Mouse (Mus musculus): ENCODE results near the gene Atp8a2.

Gene Atp8a2

GRCm38 (mm10) chr14:60148893-60149292 lies 48.1 kb downstream of the Atp8a2 start:
- no peak for DNase-seq

DNA sequence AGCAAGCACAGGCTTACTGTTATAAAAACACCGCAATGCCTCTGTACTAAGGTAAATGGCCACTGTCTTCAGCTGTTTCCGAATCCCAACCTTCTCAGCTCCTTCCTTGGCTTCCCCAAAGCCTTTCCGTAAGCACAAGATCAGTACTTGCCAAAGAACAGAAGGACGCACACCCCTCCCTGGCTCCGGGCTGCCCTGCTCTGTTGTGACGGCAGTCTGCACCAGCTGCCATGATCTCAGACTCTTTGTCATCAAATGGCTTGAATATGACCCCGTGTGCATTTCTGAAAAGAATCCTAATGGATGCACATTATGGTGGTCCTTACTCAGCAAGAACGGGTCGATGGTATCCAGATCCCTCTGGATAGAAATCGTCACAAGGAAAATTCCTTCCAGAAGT lies 53.7 kb downstream of the Atp8a2 start:
- no peak for DNase-seq

GRCm38 (mm10) chr14:60138339-60138738 lies 58.6 kb downstream of the Atp8a2 start:
- no peak for DNase-seq

DNA sequence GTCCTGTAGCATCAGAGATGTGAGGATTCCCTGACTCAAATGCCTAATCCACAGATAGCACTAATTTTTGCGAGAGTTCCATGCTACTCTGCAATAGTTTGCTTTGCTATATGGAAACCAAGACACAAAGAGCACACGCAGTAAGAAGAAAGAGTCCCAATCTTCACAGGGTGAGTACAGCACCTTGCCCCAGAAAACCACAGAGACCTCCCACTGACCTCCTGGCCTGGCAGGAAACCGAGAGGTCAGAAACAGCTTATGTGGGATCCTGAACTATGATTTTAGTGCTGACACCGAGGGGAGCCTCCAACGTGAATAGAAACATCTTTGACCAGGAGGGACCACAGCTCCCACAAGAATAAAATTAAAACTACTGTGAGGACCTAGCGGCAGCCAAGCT lies 59.2 kb downstream of the Atp8a2 start:
- no peak for DNase-seq

GRCm38 (mm10) chr14:60135801-60136200 lies 61.2 kb downstream of the Atp8a2 start:
- DNase-seq, result no peak

- peak; percentile 23 for DNase-seq
Measured at GRCm38 (mm10) chr14:60134720-60135119, 62.3 kb downstream of the Atp8a2 start.

GRCm38 (mm10) chr14:60131196-60131876 lies 65.6 kb downstream of the Atp8a2 start:
- DNase-seq, result no peak

GRCm38 (mm10) chr14:60129564-60129963 lies 67.4 kb downstream of the Atp8a2 start:
- DNase-seq, result no peak

- DNase-seq, result no peak
Measured at GRCm38 (mm10) chr14:60125202-60125601, 71.8 kb downstream of the Atp8a2 start.

DNA sequence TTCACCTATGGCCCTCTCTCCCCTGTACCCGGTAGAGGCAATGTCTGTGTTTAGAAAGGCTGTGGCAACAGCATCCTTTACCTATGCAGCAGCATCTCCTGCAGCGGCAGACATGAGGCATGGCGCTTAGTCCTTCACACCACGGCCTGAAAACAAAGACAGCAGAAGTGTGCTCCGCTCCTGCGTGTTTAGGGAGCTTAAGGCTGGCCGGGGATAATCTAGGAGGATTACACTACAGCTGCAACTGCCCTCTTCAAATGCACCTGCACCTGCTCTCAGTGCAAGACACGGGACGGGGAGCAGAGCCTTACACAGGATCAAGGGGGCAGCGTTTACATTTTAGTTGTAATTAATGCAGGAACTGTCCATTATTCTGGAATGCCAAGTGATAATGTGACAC lies 75.4 kb downstream of the Atp8a2 start:
- DNase-seq, result no peak

DNA sequence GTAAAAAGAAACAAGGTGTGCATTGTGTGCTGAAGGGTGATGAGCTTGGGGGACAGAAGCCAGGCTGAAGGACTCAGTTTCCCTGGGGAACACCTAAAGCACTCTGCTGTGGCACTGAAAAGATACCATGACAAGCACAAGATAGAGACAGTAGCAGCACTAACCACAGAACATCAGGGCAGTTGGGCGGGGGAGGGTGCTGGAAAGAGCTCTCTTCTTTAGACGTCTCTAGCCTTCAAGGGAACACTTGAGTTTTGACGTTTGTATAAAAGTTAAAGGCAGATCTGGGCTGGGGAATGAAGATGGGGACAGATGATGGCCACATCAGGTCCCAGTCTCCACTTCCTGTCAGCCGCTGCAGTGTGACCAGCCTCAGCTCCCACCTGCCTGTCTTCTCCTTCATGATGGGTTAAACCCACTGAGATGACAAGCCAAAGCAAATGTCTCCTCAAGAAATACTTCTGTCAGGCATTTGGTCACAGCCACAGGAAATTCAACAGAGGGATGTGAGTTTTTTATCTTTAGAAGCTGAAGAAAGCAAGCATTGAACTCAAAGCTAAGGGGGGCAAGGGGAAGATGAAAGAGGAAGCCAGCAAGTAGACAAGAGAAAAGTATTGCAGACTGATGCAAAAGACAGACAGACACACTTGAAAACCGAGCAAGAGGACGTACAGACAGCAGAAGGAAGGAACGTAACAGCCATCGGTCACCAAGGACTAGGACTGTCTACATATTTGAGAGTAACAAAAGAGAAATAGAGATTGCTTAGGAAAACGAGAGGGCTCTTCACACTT lies 79.0 kb downstream of the Atp8a2 start:
- DNase-seq, result no peak

- no peak for DNase-seq
Measured at GRCm38 (mm10) chr14:60086808-60087725, 109.9 kb downstream of the Atp8a2 start.

DNA sequence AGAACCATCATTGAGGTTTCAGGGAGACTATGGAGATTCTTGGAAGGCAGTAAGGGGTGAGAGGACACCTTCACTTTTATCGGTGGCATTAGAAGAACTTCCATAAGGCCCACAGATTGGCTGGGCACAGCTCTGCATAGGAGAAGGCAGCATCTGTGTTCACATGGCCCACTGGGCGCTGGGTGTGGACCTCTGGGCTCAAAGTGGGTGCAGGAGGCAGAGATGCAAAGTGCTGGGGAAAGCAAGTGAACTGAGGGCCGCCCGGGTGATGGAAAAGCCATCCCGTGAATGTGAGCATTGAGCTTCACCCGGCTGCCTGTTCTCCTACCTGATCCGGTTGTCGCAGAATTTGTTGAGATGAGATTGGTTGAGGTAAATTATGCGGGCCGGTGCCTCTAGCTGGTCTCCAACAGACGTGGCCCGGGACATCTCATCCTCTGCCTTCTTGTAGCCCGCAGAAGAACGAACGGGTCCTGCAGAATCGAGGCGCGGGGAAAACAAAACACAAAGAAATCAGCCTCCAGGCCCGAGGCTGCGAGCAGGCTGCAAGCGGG lies 110.6 kb downstream of the Atp8a2 start:
- no peak for DNase-seq

DNA sequence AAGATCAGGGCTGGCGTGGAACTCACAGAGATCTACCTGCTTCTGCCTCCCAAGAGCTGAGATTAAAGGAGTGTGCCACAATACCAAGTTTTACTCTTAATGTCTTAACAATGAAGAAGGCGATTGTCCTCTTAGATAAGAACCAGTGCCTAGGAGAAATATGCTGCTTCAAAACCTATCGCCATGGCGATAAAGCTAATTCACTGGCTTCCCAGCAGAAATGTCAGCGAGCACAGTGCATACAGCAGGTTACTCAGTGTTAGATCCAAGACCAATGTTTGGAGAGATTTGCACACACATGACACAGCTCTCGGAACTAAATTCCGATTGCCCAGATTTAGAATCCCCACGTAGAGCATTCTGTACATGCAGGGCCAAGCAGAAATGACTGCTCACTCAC lies 114.2 kb downstream of the Atp8a2 start:
- no peak for DNase-seq

GRCm38 (mm10) chr14:60072496-60072895 lies 124.5 kb downstream of the Atp8a2 start:
- no peak for DNase-seq

DNA sequence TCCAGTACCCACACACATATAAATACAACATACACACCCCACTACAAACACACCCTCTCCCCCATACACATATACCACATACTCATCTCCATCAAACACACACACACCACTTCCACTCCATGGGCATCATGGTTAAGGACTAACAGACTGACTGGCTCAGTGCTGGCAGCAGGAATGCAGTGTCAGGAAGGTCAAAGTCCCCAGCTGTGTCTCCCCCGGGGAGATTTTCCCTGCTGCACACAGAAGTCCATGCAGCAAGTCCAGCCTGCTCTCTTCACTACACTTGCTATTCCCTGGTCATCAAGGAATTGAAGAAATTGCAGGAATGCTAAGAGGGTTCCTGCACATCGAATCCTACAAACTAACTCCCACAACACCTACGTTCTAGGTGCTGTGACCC lies 131.8 kb downstream of the Atp8a2 start:
- DNase-seq, result peak; percentile 63

DNA sequence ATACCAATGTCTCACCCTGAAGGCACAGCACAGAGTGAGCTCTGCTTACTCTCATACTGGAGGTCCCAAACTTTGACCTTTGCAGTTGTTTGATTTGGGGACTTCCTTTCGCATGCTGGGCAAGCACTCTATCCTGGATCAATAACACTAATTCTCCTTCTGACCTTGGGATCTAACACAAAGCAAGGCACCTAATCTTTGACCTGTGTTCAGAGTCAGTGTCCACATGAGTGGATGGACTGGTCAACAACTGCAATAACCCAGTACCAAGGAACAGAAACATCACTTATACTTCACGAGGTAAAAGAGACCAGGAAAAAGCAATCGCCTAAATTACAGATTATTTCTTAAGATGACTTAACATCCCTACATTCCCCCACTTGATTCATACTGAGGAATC lies 136.0 kb downstream of the Atp8a2 start:
- DNase-seq, result no peak

DNA sequence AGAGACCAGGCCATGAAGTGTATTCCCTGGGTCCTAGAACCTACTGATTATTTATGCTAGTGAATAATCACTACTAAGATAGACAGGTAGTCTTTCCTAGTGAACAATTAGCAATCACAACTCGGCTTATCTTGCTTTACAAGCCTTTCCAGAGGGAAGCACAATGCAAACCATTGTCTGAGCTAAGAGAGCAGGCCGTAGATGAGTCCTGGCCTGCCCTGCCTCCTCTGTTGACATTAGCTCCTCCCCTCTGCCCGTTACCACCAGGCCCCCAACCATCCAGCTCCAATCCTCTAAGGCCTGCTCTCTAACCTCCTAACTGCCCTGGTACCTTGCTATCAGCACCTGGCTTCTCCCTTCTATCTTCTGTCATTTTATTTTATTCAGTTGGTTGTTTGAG lies 138.1 kb downstream of the Atp8a2 start:
- DNase-seq, result no peak

DNA sequence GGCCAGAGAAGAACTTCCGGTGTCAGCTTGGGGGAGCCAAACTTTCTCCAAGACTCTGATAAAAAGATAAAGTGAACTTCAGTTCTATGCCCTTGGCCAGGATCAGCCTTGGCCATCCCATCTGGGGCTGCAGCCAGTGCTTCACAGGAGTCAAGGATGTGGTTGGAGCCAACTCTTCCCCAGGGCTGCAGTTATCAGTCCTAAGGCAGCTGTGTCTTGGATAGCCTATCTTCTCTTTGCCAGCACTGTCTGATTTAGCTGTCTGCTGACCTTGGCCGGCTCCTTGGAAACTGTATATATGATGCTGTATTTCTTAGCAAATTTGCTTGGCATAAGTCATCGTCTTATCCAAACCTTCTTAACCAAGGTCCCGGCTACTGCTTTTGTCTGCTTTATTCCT lies 141.7 kb downstream of the Atp8a2 start:
- no peak for DNase-seq

DNA sequence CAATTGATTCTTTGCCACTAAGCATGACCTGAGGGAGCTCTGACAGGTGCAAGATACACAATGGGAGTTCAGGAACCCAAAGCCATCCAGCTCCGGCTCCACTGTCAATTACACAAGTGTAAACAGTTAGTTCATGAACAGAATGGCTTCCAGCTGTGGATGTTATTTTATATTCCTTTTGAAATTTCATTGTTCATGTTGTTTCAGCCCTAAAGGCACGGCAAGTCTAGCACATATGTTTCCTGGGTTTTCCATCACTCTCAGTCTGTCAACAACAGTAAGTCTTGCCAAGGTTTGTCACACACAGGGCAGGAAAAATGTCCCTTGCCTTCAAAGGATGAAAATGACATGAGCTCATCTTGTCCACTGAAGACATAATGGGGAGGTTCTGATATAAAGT lies 166.3 kb downstream of the Atp8a2 start:
- no peak for DNase-seq

GRCm38 (mm10) chr14:60027139-60027538 lies 169.8 kb downstream of the Atp8a2 start:
- DNase-seq, result no peak

GRCm38 (mm10) chr14:60026647-60027046 lies 170.3 kb downstream of the Atp8a2 start:
- no peak for DNase-seq

GRCm38 (mm10) chr14:60015891-60016290 lies 181.1 kb downstream of the Atp8a2 start:
- peak; percentile 78 for DNase-seq

Data from kidney, adult 9 months (tissue).